Mouse (Mus musculus) adrenal gland, postnatal 10 days (tissue): ENCODE results near the gene Cbarp. TPM values are rescaled to one million over a fixed set of nuclear protein-coding genes. Genes with fewer than 3 reads are reported as not detected.
"Not testable (repeated sequence)": the region's sequence is repeated elsewhere in the genome, so short reads cannot be mapped to it uniquely, and the experiment has no call there.

Experiments
- DNase-seq: peaks from one replicate; pipeline ENCODE4 v3.0.0; 2021; ENCODE audit warnings: mixed read lengths
- total RNA-seq, 2 experiments: library from RNA; stranded (reverse); gene quantifications; 2 replicates each; pipeline ENCODE4 v1.2.3; 2021

Cbarp gene
- total RNA-seq, 2 experiments from 2014 or later: 41.6 to 65.6 TPM

GRCm38 (mm10) chr10:80170052-80170451, 29.4 kb upstream of the Cbarp start:
- no peak for DNase-seq

DNA sequence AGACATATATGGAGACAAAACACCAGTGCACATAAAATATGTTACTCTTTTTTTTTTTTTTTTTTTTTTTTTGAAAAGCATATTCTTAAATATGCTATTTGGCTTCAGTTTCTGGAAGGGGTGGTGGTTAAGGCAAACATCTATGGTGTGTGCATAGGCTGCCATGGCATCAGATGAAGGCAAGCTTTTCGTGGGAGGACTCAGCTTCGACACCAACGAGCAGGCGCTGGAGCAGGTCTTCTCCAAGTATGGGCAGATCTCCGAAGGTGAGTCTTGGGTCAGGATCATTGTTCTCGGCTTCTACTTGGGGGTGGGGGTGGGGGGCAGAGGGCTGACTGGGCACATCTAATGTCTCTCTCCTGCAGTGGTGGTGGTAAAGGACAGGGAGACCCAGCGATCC, 29.0 kb upstream of the Cbarp start:
- no peak for DNase-seq

DNA sequence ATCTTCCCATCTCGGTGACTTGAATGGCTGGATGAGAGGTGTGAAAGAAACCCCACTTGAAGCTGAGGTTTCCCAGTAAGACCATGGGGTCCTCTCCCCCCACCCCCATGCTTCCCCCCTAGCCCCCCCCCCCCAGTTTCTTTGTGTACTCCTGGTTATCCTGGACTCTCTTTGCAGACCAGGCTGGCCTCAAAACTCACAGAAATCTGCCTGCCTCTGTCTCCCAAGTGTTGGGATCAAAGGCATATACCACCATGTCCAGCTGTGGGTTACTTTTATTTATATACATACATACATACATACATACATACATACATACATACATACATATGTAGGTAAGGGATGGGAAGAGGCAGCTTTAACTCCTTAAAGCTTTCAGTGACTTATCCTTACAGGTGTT, 28.4 kb upstream of the Cbarp start:
- no peak for DNase-seq

- peak; percentile 98 for DNase-seq
Observed at GRCm38 (mm10) chr10:80168038-80168661, 27.5 kb upstream of the Cbarp start.

- DNase-seq: peak; percentile 98
Observed at GRCm38 (mm10) chr10:80167460-80168037, 26.9 kb upstream of the Cbarp start.

DNA sequence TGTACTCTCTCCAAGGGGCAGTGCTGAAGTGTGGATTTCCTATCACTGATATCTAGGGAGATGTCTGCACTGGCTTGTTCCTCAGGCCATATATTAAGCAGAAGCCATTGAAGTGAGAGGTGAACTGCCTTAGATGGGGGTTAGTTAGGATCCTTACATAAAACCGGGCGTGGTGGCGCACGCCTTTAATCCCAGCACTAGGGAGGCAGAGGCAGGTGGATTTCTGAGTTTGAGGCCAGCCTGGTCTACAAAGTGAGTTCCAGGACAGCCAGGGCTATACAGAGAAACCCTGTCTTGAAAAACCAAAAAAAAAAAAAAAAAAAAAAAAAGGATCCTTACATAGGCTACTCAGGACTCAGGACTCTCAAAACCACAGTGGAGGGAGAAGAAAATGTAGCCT, 25.5 kb upstream of the Cbarp start:
- DNase-seq: not testable (repeated sequence)

DNA sequence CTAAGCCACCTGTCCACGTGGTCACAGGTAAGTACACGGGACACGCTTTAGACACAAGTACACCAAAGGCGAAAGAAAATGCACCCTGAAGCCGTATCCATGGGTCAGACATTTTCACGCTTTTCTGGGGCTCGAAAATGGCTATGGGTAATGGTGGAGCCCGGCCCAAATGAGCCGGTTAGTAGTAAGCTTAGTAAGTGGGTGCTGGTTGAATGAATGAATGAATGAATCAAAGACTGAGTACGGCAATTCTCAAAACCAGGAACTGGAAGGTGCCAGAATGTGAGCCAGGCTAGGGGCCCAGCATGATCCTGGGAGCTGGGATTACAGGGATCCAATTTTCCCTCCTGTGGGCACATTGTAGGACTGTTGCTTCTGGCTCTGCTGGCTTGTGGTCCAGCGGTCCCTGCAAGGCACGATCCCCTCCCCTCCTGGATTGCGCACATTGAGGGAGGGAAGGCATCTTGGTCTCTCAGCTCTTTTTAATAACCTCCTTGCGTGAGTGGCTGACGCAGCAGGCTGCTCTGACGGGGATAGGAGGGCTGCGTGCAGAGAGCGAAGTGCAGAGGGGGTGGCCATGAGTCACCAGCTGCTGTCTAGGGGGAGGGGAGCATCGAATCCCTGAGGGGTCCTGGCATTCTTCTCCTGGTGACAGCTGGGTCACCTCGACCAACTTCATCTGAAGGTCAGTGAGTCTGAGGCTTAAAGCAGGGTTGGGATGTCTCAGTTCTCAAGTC, 24.9 kb upstream of the Cbarp start, which contains the start of gene Cirbp:
Gene Cirbp (plus strand): TSS at position 594 of the 737 bp plus-strand sequence.
- DNase-seq: peak; percentile 70

GRCm38 (mm10) chr10:80164998-80165344, 24.3 kb upstream of the Cbarp start:
- DNase-seq: peak; percentile 97

DNA sequence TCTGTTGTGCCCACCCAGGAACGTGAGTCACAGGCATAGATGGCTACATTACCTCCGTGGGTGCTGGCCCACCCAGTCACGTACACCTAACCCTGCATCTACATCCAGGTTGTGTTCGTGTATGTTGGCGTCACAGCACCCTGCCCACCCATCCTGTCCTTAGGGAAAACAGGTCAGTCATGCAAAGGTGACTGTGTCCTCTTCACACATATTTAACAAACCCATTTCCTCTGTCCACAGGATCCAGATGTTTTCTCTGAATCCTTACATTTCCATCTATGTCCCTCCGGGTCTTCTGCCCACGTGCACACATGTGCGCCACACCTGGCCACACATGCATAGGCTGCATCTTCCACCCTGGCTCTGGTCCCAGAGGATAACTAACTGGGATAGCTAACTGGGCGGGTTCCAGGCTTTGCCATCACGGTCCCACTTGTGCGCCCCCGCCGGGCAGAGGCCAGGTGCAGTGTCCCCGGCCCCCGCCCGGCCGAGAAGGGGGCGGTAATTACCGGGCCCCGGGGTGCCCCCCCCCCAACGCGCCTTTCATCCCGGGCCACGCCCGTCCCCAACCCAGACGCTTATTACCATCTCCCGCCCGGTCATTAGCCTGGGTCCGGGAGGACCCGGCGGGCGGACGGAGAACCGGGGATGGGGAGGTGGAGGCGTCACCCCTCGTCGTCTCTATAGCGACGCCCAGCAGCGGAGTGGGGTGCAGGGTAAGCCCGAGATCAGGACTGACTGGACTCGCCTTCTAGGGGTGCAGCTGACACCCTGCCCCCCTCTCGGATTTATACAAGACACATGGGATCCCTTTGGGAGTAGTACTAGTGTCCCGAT, 23.7 kb upstream of the Cbarp start:
- peak; percentile 55 for DNase-seq

- DNase-seq: peak; percentile 73
Observed at GRCm38 (mm10) chr10:80163721-80164120, 23.1 kb upstream of the Cbarp start.

DNA sequence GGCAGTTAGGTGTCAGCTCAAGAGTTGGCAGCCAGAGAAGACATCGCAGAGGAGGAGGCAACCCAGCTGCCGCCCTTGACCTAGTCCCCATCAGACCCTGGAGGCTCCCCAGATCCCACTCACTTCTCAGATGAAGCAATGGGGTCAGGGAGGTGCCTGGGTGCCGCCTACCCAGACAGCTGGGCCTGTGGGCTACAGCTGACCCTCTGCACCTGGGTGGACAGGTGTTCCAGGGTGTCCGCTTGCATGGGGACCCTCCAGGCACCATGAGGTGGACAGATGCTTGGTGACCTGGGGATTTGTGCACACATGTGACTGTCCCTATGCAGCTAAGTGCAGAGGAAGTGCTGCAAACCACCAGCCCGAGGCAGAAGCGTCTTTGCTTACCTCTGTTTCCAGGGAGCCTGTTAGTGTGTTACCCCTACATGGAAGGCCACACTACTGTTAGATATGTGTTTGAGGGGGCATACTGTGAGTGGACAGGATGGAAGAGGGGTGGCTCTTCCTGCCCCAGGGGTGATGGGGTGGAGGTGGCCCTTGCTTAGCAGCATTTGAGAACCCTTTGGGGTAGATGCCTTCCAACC, 22.2 kb upstream of the Cbarp start:
- no peak for DNase-seq

GRCm38 (mm10) chr10:80162243-80162608, 21.6 kb upstream of the Cbarp start:
- no peak for DNase-seq

DNA sequence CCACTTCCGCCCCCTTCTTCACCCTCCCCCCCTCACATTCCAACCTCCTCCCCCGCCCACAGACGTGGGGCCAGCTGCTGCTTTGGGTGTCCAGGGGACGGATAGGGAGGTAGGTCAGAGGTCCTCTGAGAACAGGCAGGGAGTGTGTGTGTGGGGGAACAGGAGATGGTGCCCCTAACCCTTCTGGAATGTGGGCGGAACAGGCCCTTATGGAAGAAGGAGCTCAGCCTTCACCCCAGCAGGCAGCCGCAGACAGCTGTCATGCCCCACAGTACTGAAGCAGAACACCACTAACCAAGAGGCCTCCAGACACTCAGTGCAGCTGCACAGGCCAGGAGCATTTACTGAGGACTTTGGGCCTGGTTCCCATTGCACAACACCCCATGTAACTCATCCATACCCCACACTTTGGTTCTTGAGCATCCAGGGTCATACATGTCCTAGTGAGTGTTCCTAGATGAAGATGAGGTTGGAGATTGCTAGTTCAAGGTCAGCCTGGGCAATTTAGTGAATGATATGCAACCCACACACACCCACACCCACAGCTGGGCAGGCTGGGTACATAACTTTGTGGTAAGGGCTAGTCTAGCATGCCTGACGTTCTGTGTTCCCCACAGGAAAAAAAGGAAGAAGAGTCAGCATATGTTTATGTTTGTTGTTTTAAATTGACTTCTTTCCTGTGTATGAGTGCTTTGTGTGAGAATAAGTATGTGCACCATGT, 21.0 kb upstream of the Cbarp start:
- DNase-seq: peak; percentile 46

- peak; percentile 96 for DNase-seq
Observed at GRCm38 (mm10) chr10:80160455-80161371, 20.1 kb upstream of the Cbarp start.

DNA sequence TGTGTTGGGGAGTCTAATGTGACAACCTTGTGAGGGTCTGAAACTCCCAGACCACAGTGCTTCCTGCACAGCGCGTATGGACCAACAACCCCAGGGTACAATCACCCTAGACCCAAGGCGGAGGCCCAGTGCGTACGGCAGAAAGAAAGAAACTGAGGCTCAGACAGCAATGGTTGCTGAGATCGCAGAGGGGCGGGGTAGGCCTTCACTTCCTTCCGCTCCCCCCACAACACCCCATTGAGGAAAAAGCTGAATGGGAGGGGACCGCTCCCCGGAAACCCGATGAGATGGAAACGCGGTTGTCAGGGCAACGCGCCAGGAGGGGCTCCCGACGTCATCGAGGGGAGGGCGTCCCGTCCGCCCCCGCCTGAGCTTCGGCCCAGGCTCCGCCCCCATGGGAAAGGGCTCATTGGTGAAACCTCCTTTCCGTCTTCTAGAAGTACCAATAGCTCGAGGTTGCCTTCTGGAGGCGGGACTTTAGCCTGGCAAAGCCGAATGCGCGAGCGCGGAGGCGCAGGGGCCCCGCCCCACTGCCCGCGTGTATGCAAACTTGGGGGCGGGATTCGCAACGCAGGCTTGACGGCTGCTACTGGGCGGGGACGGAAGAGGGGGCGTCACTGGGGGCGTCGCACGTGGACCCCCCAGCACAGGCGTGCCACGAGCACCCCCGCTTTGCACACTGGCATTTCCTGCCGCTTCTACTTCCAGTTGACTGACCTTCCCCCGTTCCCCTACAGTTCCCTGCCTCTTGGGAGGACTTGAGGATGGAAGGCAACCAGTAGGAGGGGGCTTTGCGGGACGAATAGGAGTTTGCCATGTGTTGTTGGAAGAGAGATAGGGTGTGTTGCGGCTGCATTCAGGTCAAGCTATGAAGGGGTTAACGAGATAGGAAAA, 19.2 kb upstream of the Cbarp start:
- peak; percentile 99 for DNase-seq

GRCm38 (mm10) chr10:80159021-80159560, 18.5 kb upstream of the Cbarp start:
- peak; percentile 68 for DNase-seq

DNA sequence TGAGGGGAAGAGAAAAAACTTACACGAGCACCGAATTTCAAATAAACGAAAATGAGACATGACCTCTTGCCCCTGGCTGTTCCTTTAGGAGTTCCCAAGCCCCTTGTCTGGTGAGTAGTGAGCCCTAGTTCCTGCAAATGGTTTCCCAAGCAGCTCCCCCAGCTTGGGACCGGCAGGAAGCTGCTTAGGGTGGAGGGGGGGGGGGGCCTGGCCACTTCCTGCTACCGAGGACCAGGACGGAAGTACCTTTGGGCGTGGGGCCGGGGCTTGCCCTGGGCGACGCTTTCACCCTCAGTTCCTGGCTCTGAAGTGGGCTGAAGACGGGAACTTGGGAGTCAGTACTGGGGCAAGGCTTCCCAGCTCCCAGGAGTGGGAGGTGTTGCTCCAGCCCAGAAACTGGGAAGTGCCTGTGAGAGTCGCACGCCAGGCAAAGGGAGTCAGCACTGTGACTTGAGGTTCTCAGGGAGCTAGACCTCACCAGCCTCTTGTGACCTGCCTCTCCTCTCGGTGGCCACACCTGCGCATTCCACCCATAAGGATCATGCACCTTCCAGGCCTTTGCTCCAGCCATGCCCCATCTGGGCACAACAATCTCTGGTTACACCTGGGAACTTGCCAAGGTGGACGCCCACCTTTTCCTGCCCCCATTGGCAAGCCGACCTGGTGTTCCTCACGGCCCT, 17.8 kb upstream of the Cbarp start:
- DNase-seq: peak; percentile 76

- no peak for DNase-seq
Observed at GRCm38 (mm10) chr10:80157141-80157929, 16.7 kb upstream of the Cbarp start.
